Mouse (Mus musculus) midbrain, postnatal 0 days (tissue): ENCODE data around the gene Myl9. TPM values are rescaled to one million over a fixed set of nuclear protein-coding genes. Genes with fewer than 3 reads are reported as not detected.
"Not testable (repeated sequence)": the region's sequence is repeated elsewhere in the genome, so short reads cannot be mapped to it uniquely, and the experiment has no call there.

Source experiments
- ATAC-seq: fragments of 200-750 bp; cut with Nextera tagmentation; 2 replicates; pipeline ENCODE4 v1.8.0; 2017; ENCODE audit warnings: moderate number of reproducible peaks, mild to moderate bottlenecking, moderate TSS enrichment, moderate library complexity; ENCODE audit not compliant: low FRiP score
- DNase-seq: peaks from one replicate; pipeline ENCODE4 v3.0.0-alpha.2; 2015; ENCODE audit warnings: low spot score
- H3K27ac ChIP-seq: fragments of 300-500 bp; sonication (generic); 2 replicates; pipeline ENCODE4 v1.5.1; 2014; ENCODE audit warnings: low read depth, mild to moderate bottlenecking, low read length, mixed read lengths
- H3K27me3 ChIP-seq: fragments of 300-500 bp; sonication (generic); 2 replicates; pipeline ENCODE4 v1.6.1; 2014; ENCODE audit warnings: low read length, control low read depth, mixed read lengths; ENCODE audit not compliant: insufficient read depth
- H3K36me3 ChIP-seq: fragments of 300-500 bp; sonication (generic); 2 replicates; pipeline ENCODE4 v1.6.1; 2014; ENCODE audit warnings: low read length, control low read depth, mixed read lengths; ENCODE audit not compliant: insufficient read depth
- H3K4me1 ChIP-seq: fragments of 300-500 bp; sonication (generic); 2 replicates; pipeline ENCODE4 v1.6.1; 2014; ENCODE audit warnings: mild to moderate bottlenecking, control low read depth, antibody characterized with exemption, low read length, mixed read lengths; ENCODE audit not compliant: insufficient read depth
- H3K4me2 ChIP-seq: fragments of 300-500 bp; sonication (generic); 2 replicates; pipeline ENCODE4 v1.6.1; 2014; ENCODE audit warnings: low read depth, mild to moderate bottlenecking, low read length, mixed read lengths; ENCODE audit not compliant: poor library complexity, severe bottlenecking
- H3K4me3 ChIP-seq: fragments of 300-500 bp; sonication (generic); 2 replicates; pipeline ENCODE4 v1.5.1; 2014; ENCODE audit warnings: low read depth, mild to moderate bottlenecking, low read length, moderate library complexity
- H3K9ac ChIP-seq: fragments of 300-500 bp; sonication (generic); replicated peaks from 2 replicates; pipeline ENCODE4 v1.6.1; 2014; ENCODE audit warnings: mild to moderate bottlenecking, low read length, moderate library complexity, mixed read lengths; ENCODE audit not compliant: poor library complexity, severe bottlenecking
- H3K9me3 ChIP-seq: fragments of 300-500 bp; sonication (generic); 2 replicates; pipeline ENCODE4 v1.6.1; 2016; ENCODE audit warnings: low read length, control low read depth
- CTCF ChIP-seq: IDR thresholded peaks from 2 replicates; pipeline ENCODE4 v1.5.1; 2016; ENCODE audit warnings: antibody characterized with exemption, mild to moderate bottlenecking
- WGBS: fragments of 180-500 bp; shearing (Covaris S2); extraction: QIAGEN DNeasy Blood & Tissue Kit; methylation state at CpG from one replicate; pipeline ENCODE4 v1.1.7; 2014; 5-methylcytosine and 5-hydroxymethylcytosine counted together
- polyA plus RNA-seq: library from polyadenylated mRNA; unstranded; fragments of >200 nt; fragmentation: Nextera tagmentation; extraction: Ambion mirVana; gene quantifications from 2 replicates; pipeline ENCODE4 v1.2.1, GENCODE M21; 2015
- total RNA-seq: library from RNA; depleted of rRNA; stranded (reverse); fragments of >200 nt; gene quantifications from 2 replicates; pipeline ENCODE4 v1.2.3, GENCODE M21; 2014

Myl9 gene
- total and polyA plus RNA-seq, 2 experiments from 2014 or later = 30.7 to 33.8 TPM

GRCm38 (mm10) chr2:156788836-156789235 is 13.6 kb downstream of the Myl9 start:
- no peak overlapping the region for H3K9ac ChIP-seq
- H3K27ac ChIP-seq = no peak overlapping the region
- H3K27me3 ChIP-seq = no peaks in the 10 kb centered on the region
- no peaks in the 10 kb centered on the region for H3K36me3 ChIP-seq
- DNase-seq (no peak), ATAC-seq (no peak)
- 68% methylated on average over 1 of the region's 1 CpGs for WGBS
- TF ChIP-seq CTCF = no peak
- no peaks in the 10 kb centered on the region for H3K4me1 ChIP-seq
- no peaks in the 10 kb centered on the region for H3K9me3 ChIP-seq
- H3K4me3 ChIP-seq = no peak overlapping the region
- no peak overlapping the region for H3K4me2 ChIP-seq

DNA sequence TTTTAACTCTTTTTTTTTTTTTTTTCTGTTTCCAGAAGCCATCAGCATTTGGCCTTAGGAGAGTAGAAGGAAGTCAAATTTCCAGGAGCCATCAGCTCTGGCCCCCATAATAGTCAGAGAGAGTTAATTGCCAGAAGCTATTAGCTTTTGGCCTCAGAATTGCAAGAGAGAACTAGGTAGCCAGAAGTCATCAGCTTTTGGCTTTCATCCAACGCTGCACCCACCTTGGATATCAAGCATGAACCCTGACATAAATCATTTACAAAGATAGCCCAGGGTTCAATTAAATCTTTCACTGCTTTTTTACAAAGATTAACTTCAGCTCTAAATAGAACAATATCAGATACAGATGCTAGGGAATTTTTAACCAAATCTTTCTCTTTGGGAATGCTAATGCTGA is 23.3 kb downstream of the Myl9 start:
- Histone ChIP-seq H3K9me3 (no peaks in the 10 kb centered on the region), H3K27ac (no peak overlapping the region), H3K36me3 (no peaks in the 10 kb centered on the region), H3K4me1 (no peaks in the 10 kb centered on the region), H3K4me3 (no peak overlapping the region), H3K27me3 (no peaks in the 10 kb centered on the region), H3K9ac (no peak overlapping the region), H3K4me2 (no peak overlapping the region)
- DNase-seq (no peak), ATAC-seq (no peak)
- TF ChIP-seq CTCF = no peak
- 93% methylated on average over 1 of the region's 1 CpGs for WGBS

DNA sequence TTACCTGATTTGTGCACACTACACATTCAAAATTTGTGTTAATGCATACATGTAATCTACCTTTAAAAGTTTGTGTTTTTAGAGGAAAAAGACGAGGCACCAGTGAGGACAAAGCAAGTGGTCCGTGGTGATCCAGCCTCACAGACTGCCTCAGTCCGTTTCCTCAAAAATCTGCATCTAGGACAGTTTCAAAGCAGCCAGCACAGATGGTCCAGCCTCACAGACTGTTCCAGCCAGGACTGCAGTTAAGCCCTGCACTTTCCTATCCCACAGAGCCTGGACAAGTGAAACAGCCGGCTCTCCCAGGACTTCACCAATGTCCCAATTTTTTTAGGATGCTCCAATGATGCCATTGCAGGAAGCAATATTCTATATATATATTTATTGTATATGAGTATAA is 25.8 kb downstream of the Myl9 start:
- ATAC-seq = no peak
- no peak for DNase-seq
- WGBS = 70% methylated on average over 4 of the region's 4 CpGs
- H3K9ac ChIP-seq = no peak overlapping the region
- H3K27me3 ChIP-seq = no peaks in the 10 kb centered on the region
- no peak overlapping the region for H3K4me3 ChIP-seq
- H3K27ac ChIP-seq = no peak overlapping the region
- no peaks in the 10 kb centered on the region for H3K36me3 ChIP-seq
- no peaks in the 10 kb centered on the region for H3K9me3 ChIP-seq
- no peaks in the 10 kb centered on the region for H3K4me1 ChIP-seq
- H3K4me2 ChIP-seq = no peak overlapping the region
- TF ChIP-seq CTCF = no peak

DNA sequence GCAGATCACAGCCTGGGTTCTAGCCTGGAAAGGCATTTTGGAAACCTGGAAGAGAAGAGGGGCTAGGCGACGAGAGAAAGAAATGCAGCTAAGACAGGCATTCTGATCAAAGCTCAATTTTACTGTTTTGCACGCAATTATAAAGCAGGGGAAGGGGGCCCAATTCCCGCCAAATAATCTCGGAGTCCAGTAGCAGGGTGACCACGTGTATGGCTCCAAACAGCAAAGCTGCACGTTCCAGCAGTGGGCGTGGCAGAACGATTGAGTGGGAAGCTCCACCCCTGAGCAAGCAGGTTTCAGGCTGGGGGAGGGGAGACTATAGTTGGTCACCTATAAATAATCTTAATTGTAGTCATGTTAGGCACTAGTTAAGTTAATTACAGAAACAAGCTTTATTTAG is 26.9 kb downstream of the Myl9 start:
- not testable (repeated sequence) for ATAC-seq
- 56% methylated on average over 9 of the region's 9 CpGs for WGBS

GRCm38 (mm10) chr2:156803698-156804372 is 28.6 kb downstream of the Myl9 start:
- no peaks in the 10 kb centered on the region for H3K36me3 ChIP-seq
- 55% methylated on average over 4 of the region's 4 CpGs for WGBS
- H3K4me1 ChIP-seq = no peaks in the 10 kb centered on the region
- H3K9me3 ChIP-seq = no peaks in the 10 kb centered on the region
- H3K4me2 ChIP-seq = no peak overlapping the region
- H3K27ac ChIP-seq = no peak overlapping the region
- DNase-seq (no peak), ATAC-seq (no peak)
- no peak for TF ChIP-seq CTCF
- H3K27me3 ChIP-seq = no peaks in the 10 kb centered on the region
- no peak overlapping the region for H3K4me3 ChIP-seq
- H3K9ac ChIP-seq = no peak overlapping the region

More for the DNA sequence above, 26.9 kb downstream of the Myl9 start:
- DNase-seq, H3K9ac ChIP-seq, H3K4me3 ChIP-seq, H3K27ac ChIP-seq, H3K4me2 ChIP-seq, H3K4me1 ChIP-seq, H3K36me3 ChIP-seq, H3K27me3 ChIP-seq, H3K9me3 ChIP-seq: not testable (repeated sequence)

- Histone ChIP-seq H3K27ac (no peak overlapping the region), H3K4me2 (no peak overlapping the region), H3K9me3 (no peaks in the 10 kb centered on the region), H3K4me1 (no peaks in the 10 kb centered on the region), H3K9ac (no peak overlapping the region), H3K27me3 (no peaks in the 10 kb centered on the region), H3K4me3 (no peak overlapping the region), H3K36me3 (no peaks in the 10 kb centered on the region)
- no peak for TF ChIP-seq CTCF
- ATAC-seq (no peak), DNase-seq (no peak)
- 90% methylated on average over 4 of the region's 4 CpGs for WGBS
Measured at GRCm38 (mm10) chr2:156804589-156804988, 29.4 kb downstream of the Myl9 start.
